Mouse (Mus musculus): ENCODE data around the gene Bbs7. TPM values are rescaled to one million over a fixed set of nuclear protein-coding genes. Genes with fewer than 3 reads are reported as not detected.
"Not testable (repeated sequence)": the region's sequence is repeated elsewhere in the genome, so short reads cannot be mapped to it uniquely, and the experiment has no call there.

Gene Bbs7
- polyA plus RNA-seq (2016; fragmentation: Nextera tagmentation; extraction: Ambion mirVana): 18.0 and 20.2 TPM in 2 replicates

DNA sequence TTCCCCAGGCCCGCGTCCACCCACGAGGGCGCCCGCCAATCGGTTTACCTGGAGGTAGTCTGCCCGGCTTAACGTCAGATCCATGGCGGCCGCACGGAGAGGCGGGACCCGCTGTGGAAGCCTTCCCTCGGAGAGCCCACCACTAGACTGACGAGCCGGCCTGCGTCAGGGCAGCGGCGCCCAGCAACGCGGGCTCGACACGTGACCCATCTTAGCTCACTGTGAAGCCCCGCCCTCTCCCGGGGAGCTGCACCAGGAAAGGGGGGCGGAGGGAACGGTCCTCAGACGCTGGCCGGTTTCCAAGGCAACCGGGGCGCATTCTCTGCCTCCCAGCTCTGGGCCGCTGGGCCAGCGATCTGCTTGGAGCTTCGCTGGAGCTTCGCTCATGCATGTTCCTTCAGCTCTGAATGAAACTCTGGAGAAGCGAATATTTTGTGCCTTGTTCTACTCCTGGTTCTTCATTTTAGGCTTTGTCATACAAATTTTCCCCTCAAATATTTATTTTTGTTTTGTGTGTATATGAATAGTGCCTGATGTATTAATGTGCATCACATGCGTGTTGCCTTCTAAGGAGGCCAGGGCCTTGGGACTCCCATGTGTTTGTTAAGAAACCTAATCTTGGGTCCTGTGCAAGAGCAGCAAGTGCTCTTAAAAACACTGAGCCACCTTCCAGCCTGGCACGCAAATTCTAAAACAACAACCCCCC is at the start of gene Bbs7:
Gene Bbs7 (minus strand): TSS at position 276 of the 706 bp plus-strand sequence.
- Histone ChIP-seq H3K9me3 (no peaks in the 10 kb centered on the region), H3K9ac (peak within 1 kb of the TSS; percentile 73), H3K4me3 (peak within 1 kb of the TSS; percentile 72), H3K36me3 (no peaks in the 10 kb centered on the region), H3K27me3 (no peaks in the 10 kb centered on the region), H3K4me2 (replicated peaks) (peak within 1 kb of the TSS; percentile 59), H3K27ac (no peak within 1 kb of the TSS), H3K4me1 (0 out of 2 replicates have a peak, but pooled peaks cover 6% of the 10 kb centered on the region)
- WGBS: 5% methylated on average over 33 of the region's 38 CpGs
- ATAC-seq (ENCODE audit: insufficient number of reproducible peaks, insufficient read depth, low FRiP score, low TSS enrichment): peak; percentile 99

DNA sequence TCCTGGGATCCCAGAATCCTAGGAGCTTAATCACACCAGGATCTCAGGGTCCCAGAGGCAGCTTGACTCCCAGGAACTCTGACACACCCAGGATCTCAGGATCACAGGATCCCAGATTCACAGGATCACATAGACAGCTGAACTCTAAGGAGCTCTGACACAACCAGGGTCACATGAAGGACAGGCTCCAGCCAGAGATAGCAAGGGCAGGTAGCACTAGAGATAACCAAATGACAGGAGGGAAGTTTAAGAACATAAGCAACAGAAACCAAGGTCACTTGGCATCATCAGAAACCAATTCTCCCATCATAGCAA is 31.9 kb upstream of the Bbs7 start:
- H3K4me1 ChIP-seq; ATAC-seq (ENCODE audit: insufficient number of reproducible peaks, insufficient read depth, low FRiP score, low TSS enrichment); H3K27me3 ChIP-seq; H3K9me3 ChIP-seq; H3K36me3 ChIP-seq; H3K4me2 ChIP-seq (replicated peaks); H3K27ac ChIP-seq; H3K9ac ChIP-seq; H3K4me3 ChIP-seq: not testable (repeated sequence)

DNA sequence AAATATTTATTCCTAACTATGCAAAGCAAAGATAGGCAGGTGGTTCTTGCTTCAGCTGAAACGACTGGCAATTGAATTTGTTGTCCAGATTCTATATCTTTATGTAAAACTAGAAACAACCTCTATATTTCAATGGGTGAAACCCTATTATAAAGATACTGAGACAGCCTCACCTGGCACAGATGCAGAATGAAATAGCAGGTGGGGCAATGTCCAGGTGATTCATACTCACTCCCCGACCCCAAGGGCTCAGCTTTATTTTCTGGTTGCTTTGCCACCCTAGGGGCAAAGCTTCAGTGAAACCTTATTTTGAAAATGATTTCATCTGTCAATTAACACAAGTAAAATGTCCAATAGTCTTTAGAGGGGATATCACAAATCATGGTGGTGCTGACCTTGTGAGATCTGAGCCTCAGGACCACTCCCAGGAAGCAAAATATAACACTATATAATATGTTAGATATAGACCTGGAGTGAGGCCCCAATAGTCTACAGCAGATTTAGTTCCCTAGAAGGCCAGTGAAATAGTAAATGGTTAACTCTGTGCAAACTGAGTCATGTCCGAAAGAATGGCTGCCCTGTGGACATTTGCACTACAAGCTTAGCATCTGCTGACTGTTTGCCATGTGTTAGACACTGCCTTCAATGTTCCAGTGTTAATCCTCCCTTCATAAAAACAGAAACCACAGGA is 31.4 kb upstream of the Bbs7 start:
- H3K36me3 ChIP-seq: no peaks in the 10 kb centered on the region
- ATAC-seq (ENCODE audit: insufficient number of reproducible peaks, insufficient read depth, low FRiP score, low TSS enrichment): no peak
- no peak overlapping the region for H3K27ac ChIP-seq
- H3K27me3 ChIP-seq: no peaks in the 10 kb centered on the region
- H3K4me1 ChIP-seq: no peaks in the 10 kb centered on the region
- H3K9me3 ChIP-seq: no peaks in the 10 kb centered on the region
- no peak overlapping the region for H3K9ac ChIP-seq
- H3K4me3 ChIP-seq: no peak overlapping the region
- 78% methylated on average over 3 of the region's 3 CpGs for WGBS
- H3K4me2 ChIP-seq (replicated peaks): no peak overlapping the region

DNA sequence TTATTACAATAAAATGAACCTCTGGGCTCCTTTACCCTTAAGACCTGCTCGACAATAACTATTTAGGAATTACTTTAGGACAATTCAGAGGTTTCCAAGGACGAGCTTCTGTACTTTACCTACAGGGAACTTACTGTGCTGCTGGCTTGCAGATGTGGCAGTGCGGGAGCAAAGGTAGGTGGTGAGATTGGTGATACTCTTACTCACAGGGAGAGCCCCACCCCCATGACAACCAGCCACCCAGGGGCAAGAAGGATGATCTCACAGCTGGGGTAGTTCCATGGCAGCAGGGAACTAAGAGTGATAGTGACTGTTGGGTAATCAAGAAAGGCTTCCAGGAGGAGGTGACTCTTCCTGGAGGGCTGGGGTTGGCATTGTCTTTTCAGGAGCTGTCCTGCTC is 30.1 kb upstream of the Bbs7 start:
- Histone ChIP-seq H3K9ac (no peak overlapping the region), H3K27ac (no peak overlapping the region), H3K36me3 (no peaks in the 10 kb centered on the region), H3K4me2 (replicated peaks) (no peak overlapping the region), H3K4me3 (no peak overlapping the region), H3K9me3 (no peaks in the 10 kb centered on the region), H3K4me1 (no peaks in the 10 kb centered on the region), H3K27me3 (no peaks in the 10 kb centered on the region)
- 76% methylated on average over 3 of the region's 3 CpGs for WGBS
- no peak for ATAC-seq (ENCODE audit: insufficient number of reproducible peaks, insufficient read depth, low FRiP score, low TSS enrichment)

DNA sequence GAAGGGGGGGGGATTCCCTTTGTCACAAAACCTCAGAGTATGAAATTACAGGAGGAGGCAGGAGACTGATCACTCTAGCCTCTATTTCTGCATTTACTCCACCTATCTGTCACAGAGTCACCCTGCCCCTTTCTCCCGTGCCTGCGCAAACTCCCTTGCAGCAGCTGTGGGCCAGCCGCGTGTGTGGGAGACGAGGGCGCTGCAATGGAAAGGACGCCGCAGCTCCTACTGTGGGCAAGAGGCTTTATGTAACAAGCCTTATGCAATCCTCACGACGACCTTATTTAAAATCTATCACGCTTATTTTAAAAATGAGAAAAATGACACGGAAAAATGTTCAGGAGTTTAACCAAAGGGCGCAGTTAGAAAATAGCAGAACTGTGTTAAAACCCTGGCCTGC is 29.5 kb upstream of the Bbs7 start:
- no peaks in the 10 kb centered on the region for H3K27me3 ChIP-seq
- H3K36me3 ChIP-seq: no peaks in the 10 kb centered on the region
- H3K9me3 ChIP-seq: no peaks in the 10 kb centered on the region
- no peaks in the 10 kb centered on the region for H3K4me1 ChIP-seq
- no peak overlapping the region for H3K4me3 ChIP-seq
- ATAC-seq (ENCODE audit: insufficient number of reproducible peaks, insufficient read depth, low FRiP score, low TSS enrichment): no peak
- no peak overlapping the region for H3K4me2 ChIP-seq (replicated peaks)
- H3K9ac ChIP-seq: no peak overlapping the region
- WGBS: 68% methylated on average over 13 of the region's 13 CpGs
- no peak overlapping the region for H3K27ac ChIP-seq

GRCm38 (mm10) chr3:36640787-36641186 is 27.5 kb upstream of the Bbs7 start:
- Histone ChIP-seq H3K9me3 (no peaks in the 10 kb centered on the region), H3K4me2 (replicated peaks) (no peak overlapping the region), H3K4me1 (no peaks in the 10 kb centered on the region), H3K36me3 (no peaks in the 10 kb centered on the region), H3K27me3 (no peaks in the 10 kb centered on the region), H3K9ac (no peak overlapping the region), H3K27ac (no peak overlapping the region), H3K4me3 (no peak overlapping the region)
- 61% methylated on average over 2 of the region's 2 CpGs for WGBS
- no peak for ATAC-seq (ENCODE audit: insufficient number of reproducible peaks, insufficient read depth, low FRiP score, low TSS enrichment)

DNA sequence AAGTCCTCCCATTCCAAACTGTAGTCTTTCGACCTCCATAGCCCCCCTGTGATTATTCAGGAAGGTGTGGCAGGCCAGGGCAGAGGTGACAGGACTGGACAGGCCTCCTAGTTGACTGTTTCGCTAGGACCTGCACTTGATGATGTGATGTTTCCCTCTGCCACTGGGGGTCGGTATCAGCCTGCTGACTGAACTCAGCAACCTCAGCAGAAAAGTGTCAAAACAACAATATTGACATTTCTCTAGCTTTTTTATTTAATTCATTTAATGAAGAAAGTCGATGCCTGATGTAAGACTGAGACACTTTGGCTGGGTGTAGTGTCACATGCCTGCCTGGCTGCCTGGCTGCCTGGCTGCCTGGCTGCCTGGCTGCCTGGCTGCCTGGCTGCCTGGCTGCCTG is 22.2 kb upstream of the Bbs7 start:
- 8% methylated on average over 4 of the region's 4 CpGs for WGBS
- Histone ChIP-seq H3K27ac (no peak overlapping the region), H3K9me3 (no peaks in the 10 kb centered on the region), H3K9ac (no peak overlapping the region), H3K4me2 (replicated peaks) (no peak overlapping the region), H3K4me3 (no peak overlapping the region), H3K4me1 (no peaks in the 10 kb centered on the region), H3K27me3 (no peaks in the 10 kb centered on the region), H3K36me3 (no peaks in the 10 kb centered on the region)
- no peak for ATAC-seq (ENCODE audit: insufficient number of reproducible peaks, insufficient read depth, low FRiP score, low TSS enrichment)

DNA sequence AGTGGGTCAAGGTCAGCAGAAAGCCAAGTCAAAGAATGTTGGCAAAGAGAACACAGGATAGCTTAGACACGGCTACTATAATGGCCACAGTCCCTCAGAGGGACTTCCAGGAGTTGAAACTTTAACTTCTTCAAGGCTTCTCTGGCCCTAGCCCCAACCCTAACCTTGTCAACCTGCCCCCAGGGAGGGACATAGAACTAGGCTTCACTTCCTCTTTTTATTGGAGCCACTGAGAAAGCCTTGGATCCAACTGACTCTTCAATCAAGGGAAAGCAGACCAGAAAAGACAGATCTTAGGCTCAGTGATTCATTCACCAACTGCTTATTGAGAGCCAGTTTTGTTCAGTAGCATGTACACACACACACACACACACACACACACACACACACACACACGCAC is 13.5 kb upstream of the Bbs7 start:
- ATAC-seq (ENCODE audit: insufficient number of reproducible peaks, insufficient read depth, low FRiP score, low TSS enrichment): no peak
- WGBS: 86% methylated on average over 2 of the region's 2 CpGs
- H3K4me2 ChIP-seq (replicated peaks): no peak overlapping the region
- no peak overlapping the region for H3K27ac ChIP-seq
- H3K4me3 ChIP-seq: no peak overlapping the region
- H3K9ac ChIP-seq: no peak overlapping the region
- H3K9me3 ChIP-seq: no peaks in the 10 kb centered on the region
- H3K27me3 ChIP-seq: no peaks in the 10 kb centered on the region
- H3K36me3 ChIP-seq: no peaks in the 10 kb centered on the region
- H3K4me1 ChIP-seq: no peaks in the 10 kb centered on the region

DNA sequence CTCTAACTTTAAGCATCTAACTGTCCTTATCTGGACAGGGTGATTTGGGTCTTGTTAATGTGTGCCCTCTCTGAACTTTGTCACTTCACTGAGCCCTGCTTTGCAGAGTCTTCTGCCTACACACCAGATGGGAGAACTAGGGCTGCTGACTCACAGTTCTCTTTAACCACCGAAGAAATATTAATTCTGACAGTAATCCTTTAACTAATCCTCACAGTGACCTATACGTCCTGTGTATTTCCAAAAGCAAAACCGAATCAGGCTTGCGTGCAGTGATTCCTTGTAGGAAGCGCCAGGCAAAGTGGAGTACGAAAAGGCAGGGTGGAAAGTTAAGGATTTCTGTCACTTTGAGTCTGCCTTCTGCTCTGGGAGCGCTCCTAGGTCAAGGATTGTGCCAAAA is 4.9 kb upstream of the Bbs7 start:
- H3K36me3 ChIP-seq: no peaks in the 10 kb centered on the region
- H3K4me1 ChIP-seq: 0 out of 2 replicates have a peak, but pooled peaks cover 2% of the 10 kb centered on the region
- no peak overlapping the region for H3K4me3 ChIP-seq
- H3K9me3 ChIP-seq: no peaks in the 10 kb centered on the region
- no peak overlapping the region for H3K4me2 ChIP-seq (replicated peaks)
- no peak overlapping the region for H3K9ac ChIP-seq
- no peak for ATAC-seq (ENCODE audit: insufficient number of reproducible peaks, insufficient read depth, low FRiP score, low TSS enrichment)
- WGBS: 65% methylated on average over 7 of the region's 7 CpGs
- H3K27ac ChIP-seq: no peak overlapping the region
- H3K27me3 ChIP-seq: no peaks in the 10 kb centered on the region

- no peak overlapping the region for H3K9ac ChIP-seq
- no peaks in the 10 kb centered on the region for H3K27me3 ChIP-seq
- H3K9me3 ChIP-seq: no peaks in the 10 kb centered on the region
- WGBS: 77% methylated on average over 5 of the region's 5 CpGs
- H3K36me3 ChIP-seq: no peaks in the 10 kb centered on the region
- H3K4me1 ChIP-seq: 0 out of 2 replicates have a peak, but pooled peaks cover 6% of the 10 kb centered on the region
- H3K4me3 ChIP-seq: peak overlapping the region; percentile 72; the same call in 1 of the 2 replicates
- peak overlapping the region; percentile 59; the same call in 1 of the 2 replicates for H3K4me2 ChIP-seq (replicated peaks)
- ATAC-seq (ENCODE audit: insufficient number of reproducible peaks, insufficient read depth, low FRiP score, low TSS enrichment): no peak
- H3K27ac ChIP-seq: no peak overlapping the region
These were observed 605 bp upstream of the Bbs7 start for GRCm38 (mm10) chr3:36613908-36614255.

DNA sequence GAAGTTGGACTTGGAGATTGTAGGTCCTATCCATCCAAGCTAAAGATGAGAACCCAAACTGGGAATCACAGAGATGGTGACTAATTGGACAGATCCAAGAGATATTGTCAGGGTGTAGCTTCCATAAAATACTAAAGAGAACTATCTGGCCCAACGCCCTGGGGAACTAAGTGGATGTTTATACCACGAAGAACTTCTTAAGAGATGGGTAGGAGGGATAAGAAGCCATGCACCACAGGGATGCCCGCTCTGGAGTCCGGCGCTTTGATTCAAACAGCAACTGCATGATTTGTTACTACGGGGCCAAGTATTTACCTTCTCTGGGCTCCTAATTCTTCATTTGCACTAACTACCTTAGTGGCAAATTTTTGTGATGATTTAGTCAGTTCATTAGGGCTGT is 590 bp downstream of the Bbs7 start:
- Histone ChIP-seq H3K4me1 (0 out of 2 replicates have a peak, but pooled peaks cover 6% of the 10 kb centered on the region), H3K36me3 (no peaks in the 10 kb centered on the region), H3K27ac (no peak overlapping the region), H3K27me3 (no peaks in the 10 kb centered on the region), H3K9ac (peak overlapping the region; percentile 73), H3K4me2 (replicated peaks) (peak overlapping the region; percentile 59), H3K9me3 (no peaks in the 10 kb centered on the region), H3K4me3 (peak overlapping the region; percentile 72)
- no peak for ATAC-seq (ENCODE audit: insufficient number of reproducible peaks, insufficient read depth, low FRiP score, low TSS enrichment)
- WGBS: 5% methylated on average over 6 of the region's 6 CpGs
